Mouse (Mus musculus) lung, embryonic 16.5 days (tissue): ENCODE measurements around the gene Golga2. TPM values are rescaled to one million over a fixed set of nuclear protein-coding genes. Genes with fewer than 3 reads are reported as not detected.

ENCODE experiments used
- ATAC-seq: fragments of 200-750 bp; cut with Nextera tagmentation; 2 replicates; pipeline ENCODE4 v1.8.0; 2017; ENCODE audit warnings: low read depth, mild to moderate bottlenecking, moderate library complexity
- H3K27ac ChIP-seq: fragments of 300-500 bp; sonication (generic); 2 replicates; pipeline ENCODE4 v1.5.1; 2014; ENCODE audit warnings: mild to moderate bottlenecking, control low read depth, low read length
- H3K27me3 ChIP-seq: fragments of 300-500 bp; sonication (generic); 2 replicates; pipeline ENCODE4 v1.6.1; 2014; ENCODE audit warnings: low read depth, low read length, mixed read lengths; ENCODE audit not compliant: control insufficient read depth, insufficient read depth
- H3K36me3 ChIP-seq: fragments of 300-500 bp; sonication (generic); 2 replicates; pipeline ENCODE4 v1.6.1; 2014; ENCODE audit warnings: low read length; ENCODE audit not compliant: control insufficient read depth, insufficient read depth
- H3K4me1 ChIP-seq: fragments of 300-500 bp; sonication (generic); replicated peaks from 2 replicates; pipeline ENCODE4 v1.6.1; 2014; ENCODE audit warnings: low read length, mixed read lengths; ENCODE audit not compliant: control insufficient read depth, insufficient read depth
- H3K4me2 ChIP-seq: fragments of 300-500 bp; sonication (generic); 2 replicates; pipeline ENCODE4 v1.6.1; 2014; ENCODE audit warnings: low read depth, low read length, control low read depth
- H3K4me3 ChIP-seq: fragments of 300-500 bp; sonication (generic); 2 replicates; pipeline ENCODE4 v1.5.1; 2014; ENCODE audit warnings: mild to moderate bottlenecking, low read length, control low read depth
- H3K9ac ChIP-seq: fragments of 300-500 bp; sonication (generic); 2 replicates; pipeline ENCODE4 v1.6.1; 2014; ENCODE audit warnings: low read length, control low read depth
- H3K9me3 ChIP-seq: fragments of 300-500 bp; sonication (generic); 2 replicates; pipeline ENCODE4 v1.6.1; 2016; ENCODE audit warnings: low read length; ENCODE audit not compliant: control insufficient read depth
- WGBS: fragments of 180-500 bp; shearing (Covaris S2); extraction: QIAGEN DNeasy Blood & Tissue Kit; methylation state at CpG from one replicate; pipeline ENCODE4 v1.1.7; 2014; 5-methylcytosine and 5-hydroxymethylcytosine counted together
- polyA plus RNA-seq: library from polyadenylated mRNA; unstranded; fragments of >200 nt; fragmentation: Nextera tagmentation; extraction: Ambion mirVana; gene quantifications from 2 replicates; pipeline ENCODE4 v1.2.1, GENCODE M21; 2015

Golga2 gene
- polyA plus RNA-seq, 1 experiment from 2014 or later = 25.8 TPM

GRCm38 (mm10) chr2:32312318-32312964 is 25.3 kb downstream of the Golga2 start:
- H3K27ac ChIP-seq = peak overlapping the region; percentile 34; the same call in 1 of the 2 replicates

GRCm38 (mm10) chr2:32314831-32315230 is 27.6 kb downstream of the Golga2 start:
- Histone ChIP-seq H3K36me3 (no peaks in the 10 kb centered on the region), H3K27me3 (no peaks in the 10 kb centered on the region), H3K4me3 (no peak overlapping the region), H3K9me3 (no peaks in the 10 kb centered on the region), H3K4me1 (peaks cover 59% of the 10 kb centered on the region), H3K4me2 (no peak overlapping the region), H3K9ac (no peak overlapping the region), H3K27ac (no peak overlapping the region; the same call in 1 of the 2 replicates)
- 82% methylated on average over 14 of the region's 14 CpGs for WGBS
- no peak for ATAC-seq

More at GRCm38 (mm10) chr2:32312318-32312964, 25.3 kb downstream of the Golga2 start:
- peak; percentile 88 for ATAC-seq
- Histone ChIP-seq H3K9me3 (no peaks in the 10 kb centered on the region), H3K27me3 (no peaks in the 10 kb centered on the region), H3K4me2 (peak overlapping the region; percentile 100), H3K9ac (peak overlapping the region; percentile 83), H3K36me3 (peaks cover 5% of the 10 kb centered on the region), H3K4me1 (peaks cover 41% of the 10 kb centered on the region), H3K4me3 (peak overlapping the region; percentile 77)
- WGBS = 4% methylated on average over 50 of the region's 56 CpGs

- peak overlapping the region; percentile 43; the same call in 1 of the 2 replicates for H3K9ac ChIP-seq
- H3K27ac ChIP-seq = peak overlapping the region; percentile 98
- H3K9me3 ChIP-seq = no peaks in the 10 kb centered on the region
- peaks cover 63% of the 10 kb centered on the region for H3K4me1 ChIP-seq
- H3K4me2 ChIP-seq = peak overlapping the region; percentile 46
- no peak for ATAC-seq
- peak overlapping the region; percentile 7; the same call in 1 of the 2 replicates for H3K4me3 ChIP-seq
- 12% methylated on average over 8 of the region's 8 CpGs for WGBS
- no peaks in the 10 kb centered on the region for H3K27me3 ChIP-seq
- no peaks in the 10 kb centered on the region for H3K36me3 ChIP-seq
Measured at GRCm38 (mm10) chr2:32315751-32316150, 28.6 kb downstream of the Golga2 start.

GRCm38 (mm10) chr2:32316887-32317656 is 29.9 kb downstream of the Golga2 start:
- ATAC-seq = peak; percentile 28

GRCm38 (mm10) chr2:32317791-32318417 is 30.7 kb downstream of the Golga2 start:
- Histone ChIP-seq H3K9me3 (no peaks in the 10 kb centered on the region), H3K4me2 (peak overlapping the region; percentile 69), H3K27ac (peak overlapping the region; percentile 98), H3K27me3 (no peaks in the 10 kb centered on the region), H3K4me3 (peak overlapping the region; percentile 54), H3K36me3 (no peaks in the 10 kb centered on the region), H3K4me1 (peaks cover 52% of the 10 kb centered on the region), H3K9ac (peak overlapping the region; percentile 82)
- 2% methylated on average over 19 of the region's 19 CpGs for WGBS
- peak; percentile 85 for ATAC-seq

More at GRCm38 (mm10) chr2:32316887-32317656, 29.9 kb downstream of the Golga2 start:
- peak overlapping the region; percentile 46 for H3K4me2 ChIP-seq
- peak overlapping the region; percentile 98 for H3K27ac ChIP-seq
- H3K9ac ChIP-seq = peak overlapping the region; percentile 21
- H3K4me1 ChIP-seq = peaks cover 52% of the 10 kb centered on the region
- no peaks in the 10 kb centered on the region for H3K9me3 ChIP-seq
- WGBS = 28% methylated on average over 20 of the region's 20 CpGs
- no peaks in the 10 kb centered on the region for H3K36me3 ChIP-seq
- no peak overlapping the region for H3K4me3 ChIP-seq
- H3K27me3 ChIP-seq = no peaks in the 10 kb centered on the region

- H3K36me3 ChIP-seq = no peaks in the 10 kb centered on the region
- peak overlapping the region; percentile 98 for H3K27ac ChIP-seq
- H3K4me2 ChIP-seq = peak overlapping the region; percentile 69
- H3K9me3 ChIP-seq = no peaks in the 10 kb centered on the region
- H3K4me3 ChIP-seq = peak overlapping the region; percentile 54
- H3K4me1 ChIP-seq = peaks cover 52% of the 10 kb centered on the region
- ATAC-seq = no peak
- H3K27me3 ChIP-seq = no peaks in the 10 kb centered on the region
- H3K9ac ChIP-seq = peak overlapping the region; percentile 82
- WGBS = 52% methylated on average over 14 of the region's 14 CpGs
Measured at GRCm38 (mm10) chr2:32318709-32319585, 31.8 kb downstream of the Golga2 start.

GRCm38 (mm10) chr2:32319586-32320580 is 32.7 kb downstream of the Golga2 start:
- Histone ChIP-seq H3K9ac (peak overlapping the region; percentile 28; the same call in 1 of the 2 replicates), H3K27me3 (no peaks in the 10 kb centered on the region), H3K36me3 (no peaks in the 10 kb centered on the region), H3K4me3 (peak overlapping the region; percentile 19), H3K4me2 (peak overlapping the region; percentile 69), H3K4me1 (peaks cover 52% of the 10 kb centered on the region), H3K9me3 (no peaks in the 10 kb centered on the region), H3K27ac (peak overlapping the region; percentile 98)
- ATAC-seq = peak; percentile 47
- 35% methylated on average over 9 of the region's 9 CpGs for WGBS

GRCm38 (mm10) chr2:32320721-32321120 is 33.5 kb downstream of the Golga2 start:
- H3K4me1 ChIP-seq = peaks cover 55% of the 10 kb centered on the region
- no peak for ATAC-seq
- no peaks in the 10 kb centered on the region for H3K9me3 ChIP-seq
- no peak overlapping the region for H3K9ac ChIP-seq
- 64% methylated on average over 11 of the region's 11 CpGs for WGBS
- no peaks in the 10 kb centered on the region for H3K36me3 ChIP-seq
- H3K27ac ChIP-seq = no peak overlapping the region; the same call in 1 of the 2 replicates
- no peak overlapping the region for H3K4me3 ChIP-seq
- no peaks in the 10 kb centered on the region for H3K27me3 ChIP-seq
- H3K4me2 ChIP-seq = no peak overlapping the region
